Mouse (Mus musculus): ENCODE results near the gene Nelfe. TPM values are rescaled to one million over a fixed set of nuclear protein-coding genes. Genes with fewer than 3 reads are reported as not detected.
"Not testable (repeated sequence)": the region's sequence is repeated elsewhere in the genome, so short reads cannot be mapped to it uniquely, and the experiment has no call there.

Nelfe gene
- polyA plus RNA-seq, 1 experiment from 2014 or later: 114 TPM

GRCm38 (mm10) chr17:34898706-34899052 is 48.5 kb downstream of the Nelfe start:
- ATAC-seq (replicated peaks; ENCODE audit: low FRiP score) (0 out of 2 replicates have a peak, but pooled peaks have one; percentile 4), DNase-seq (ENCODE audit: low spot score) (peak; percentile 66)
- H3K9me3 ChIP-seq (ENCODE audit: control insufficient read depth, low read length): peaks cover 4% of the 10 kb centered on the region; the same call in 1 of the 2 replicates
- peak overlapping the region; percentile 97 for H3K4me2 ChIP-seq
- WGBS: 0% methylated on average over 9 of the region's 47 CpGs
- peaks cover 16% of the 10 kb centered on the region for H3K36me3 ChIP-seq (ENCODE audit: control insufficient read depth, insufficient read depth, low read length)
- H3K27ac ChIP-seq (ENCODE audit: low read depth, low read length): peak overlapping the region; percentile 97
- peak overlapping the region; percentile 96 for H3K4me3 ChIP-seq (ENCODE audit: low read depth, low read length)
- H3K27me3 ChIP-seq (replicated peaks; ENCODE audit: control insufficient read depth, insufficient read depth, low read length): no peaks in the 10 kb centered on the region
- peaks cover 29% of the 10 kb centered on the region for H3K4me1 ChIP-seq (replicated peaks; ENCODE audit: control insufficient read depth, insufficient read depth, low read length)
- H3K9ac ChIP-seq (ENCODE audit: low read depth, low read length): peak overlapping the region; percentile 94

DNA sequence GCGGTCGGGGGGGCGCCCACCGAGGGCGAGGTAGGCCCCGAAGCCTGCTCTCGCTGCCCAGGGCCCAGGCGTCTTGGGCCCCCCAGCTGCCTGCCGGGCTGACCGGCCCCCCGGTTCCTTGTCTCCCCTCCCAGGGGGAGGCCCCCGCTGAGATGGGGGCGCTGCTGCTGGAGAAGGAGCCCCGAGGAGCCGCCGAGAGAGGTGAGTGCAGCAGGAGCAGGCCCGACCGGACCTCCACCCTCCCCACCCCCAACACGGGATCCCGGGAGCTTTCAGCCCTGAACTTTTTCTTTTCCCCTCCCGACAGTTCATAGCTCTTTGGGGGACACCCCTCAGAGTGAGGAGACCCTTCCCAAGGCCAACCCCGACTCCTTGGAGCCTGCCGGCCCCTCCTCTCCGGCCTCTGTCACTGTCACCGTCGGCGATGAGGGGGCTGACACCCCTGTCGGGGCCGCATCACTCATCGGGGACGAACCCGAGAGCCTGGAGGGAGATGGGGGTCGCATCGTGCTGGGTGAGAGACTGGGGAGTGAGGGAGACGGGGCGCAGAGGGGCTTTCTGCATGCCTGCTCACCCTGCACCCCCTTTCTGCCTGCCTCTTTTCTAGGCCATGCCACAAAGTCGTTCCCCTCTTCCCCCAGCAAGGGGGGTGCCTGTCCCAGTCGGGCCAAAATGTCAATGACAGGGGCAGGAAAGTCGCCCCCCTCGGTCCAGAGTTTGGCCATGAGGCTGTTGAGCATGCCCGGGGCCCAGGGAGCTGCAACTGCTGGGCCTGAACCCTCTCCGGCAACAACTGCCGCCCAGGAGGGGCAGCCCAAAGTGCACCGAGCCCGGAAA is 49.1 kb downstream of the Nelfe start:
- no peak for ATAC-seq (replicated peaks; ENCODE audit: low FRiP score)
- peaks cover 27% of the 10 kb centered on the region for H3K4me1 ChIP-seq (replicated peaks; ENCODE audit: control insufficient read depth, insufficient read depth, low read length)

DNA sequence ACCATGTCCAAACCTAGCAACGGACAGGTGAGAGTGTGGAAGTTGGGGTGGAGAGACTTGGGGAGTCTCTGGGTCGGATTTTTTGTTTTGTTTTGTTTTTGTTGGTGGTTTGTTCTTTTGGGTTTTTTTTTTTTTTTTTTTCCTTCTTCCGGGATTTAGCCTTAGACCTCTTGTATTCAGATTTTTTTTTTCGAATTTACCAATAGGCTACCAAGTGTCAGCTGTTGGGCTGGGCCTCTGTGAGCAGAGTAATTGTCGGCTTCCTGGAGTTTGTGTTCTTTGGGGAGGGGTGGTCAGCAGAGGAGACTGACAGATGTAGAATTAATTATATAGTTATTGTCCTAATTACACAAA is 49.7 kb downstream of the Nelfe start:
- no peak for DNase-seq (ENCODE audit: low spot score)
- 4% methylated on average over 5 of the region's 5 CpGs for WGBS
- no peak for ATAC-seq (replicated peaks; ENCODE audit: low FRiP score)
- Histone ChIP-seq H3K36me3 (ENCODE audit: control insufficient read depth, insufficient read depth, low read length) (peaks cover 18% of the 10 kb centered on the region), H3K4me1 (replicated peaks; ENCODE audit: control insufficient read depth, insufficient read depth, low read length) (peaks cover 27% of the 10 kb centered on the region), H3K9me3 (ENCODE audit: control insufficient read depth, low read length) (peaks cover 4% of the 10 kb centered on the region; the same call in 1 of the 2 replicates), H3K27ac (ENCODE audit: low read depth, low read length) (peak overlapping the region; percentile 97), H3K9ac (ENCODE audit: low read depth, low read length) (peak overlapping the region; percentile 94), H3K4me3 (ENCODE audit: low read depth, low read length) (peak overlapping the region; percentile 96), H3K4me2 (peak overlapping the region; percentile 97), H3K27me3 (replicated peaks; ENCODE audit: control insufficient read depth, insufficient read depth, low read length) (no peaks in the 10 kb centered on the region)

More for the DNA sequence above, 49.1 kb downstream of the Nelfe start:
- peak overlapping the region; percentile 94 for H3K9ac ChIP-seq (ENCODE audit: low read depth, low read length)
- 0% methylated on average over 37 of the region's 45 CpGs for WGBS
- H3K4me2 ChIP-seq: peak overlapping the region; percentile 97
- DNase-seq (ENCODE audit: low spot score): peak; percentile 75
- no peaks in the 10 kb centered on the region for H3K27me3 ChIP-seq (replicated peaks; ENCODE audit: control insufficient read depth, insufficient read depth, low read length)
- H3K36me3 ChIP-seq (ENCODE audit: control insufficient read depth, insufficient read depth, low read length): peaks cover 16% of the 10 kb centered on the region
- H3K9me3 ChIP-seq (ENCODE audit: control insufficient read depth, low read length): peaks cover 4% of the 10 kb centered on the region; the same call in 1 of the 2 replicates
- peak overlapping the region; percentile 96 for H3K4me3 ChIP-seq (ENCODE audit: low read depth, low read length)
- H3K27ac ChIP-seq (ENCODE audit: low read depth, low read length): peak overlapping the region; percentile 97

DNA sequence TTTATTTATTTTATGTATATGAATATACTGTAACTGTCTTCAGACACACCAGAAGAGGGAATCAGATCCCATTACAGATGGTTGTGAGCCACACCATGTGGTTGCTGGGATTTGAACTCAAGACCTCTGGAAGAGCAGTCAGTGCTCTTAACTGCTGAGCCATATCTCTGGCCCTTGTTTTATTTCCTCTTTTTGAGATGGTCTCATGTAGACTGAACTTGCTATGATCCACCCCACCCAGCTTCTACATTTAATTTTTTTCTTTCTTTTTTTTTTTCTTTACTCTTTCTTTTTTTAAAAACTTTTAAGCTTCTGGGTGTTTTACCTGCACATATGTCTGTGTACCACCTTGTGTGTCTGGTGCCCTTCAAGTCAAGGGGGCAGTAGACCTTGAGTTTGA is 50.6 kb downstream of the Nelfe start:
- H3K27me3 ChIP-seq (replicated peaks; ENCODE audit: control insufficient read depth, insufficient read depth, low read length); H3K27ac ChIP-seq (ENCODE audit: low read depth, low read length); H3K4me3 ChIP-seq (ENCODE audit: low read depth, low read length); H3K9ac ChIP-seq (ENCODE audit: low read depth, low read length); H3K9me3 ChIP-seq (ENCODE audit: control insufficient read depth, low read length); ATAC-seq (replicated peaks; ENCODE audit: low FRiP score); DNase-seq (ENCODE audit: low spot score); H3K4me2 ChIP-seq: not testable (repeated sequence)
- peaks cover 18% of the 10 kb centered on the region for H3K4me1 ChIP-seq (replicated peaks; ENCODE audit: control insufficient read depth, insufficient read depth, low read length)
- H3K36me3 ChIP-seq (ENCODE audit: control insufficient read depth, insufficient read depth, low read length): peaks cover 25% of the 10 kb centered on the region

- not testable (repeated sequence) for H3K4me1 ChIP-seq (replicated peaks; ENCODE audit: control insufficient read depth, insufficient read depth, low read length); H3K4me3 ChIP-seq (ENCODE audit: low read depth, low read length); H3K27ac ChIP-seq (ENCODE audit: low read depth, low read length); ATAC-seq (replicated peaks; ENCODE audit: low FRiP score); DNase-seq (ENCODE audit: low spot score); H3K9ac ChIP-seq (ENCODE audit: low read depth, low read length); H3K9me3 ChIP-seq (ENCODE audit: control insufficient read depth, low read length); H3K27me3 ChIP-seq (replicated peaks; ENCODE audit: control insufficient read depth, insufficient read depth, low read length); H3K4me2 ChIP-seq
- H3K36me3 ChIP-seq (ENCODE audit: control insufficient read depth, insufficient read depth, low read length): peaks cover 29% of the 10 kb centered on the region
- WGBS: 91% methylated on average over 9 of the region's 10 CpGs
Measured at GRCm38 (mm10) chr17:34901948-34902347, 51.8 kb downstream of the Nelfe start.

- no peak for ATAC-seq (replicated peaks; ENCODE audit: low FRiP score)
- Histone ChIP-seq H3K27ac (ENCODE audit: low read depth, low read length) (no peak overlapping the region), H3K27me3 (replicated peaks; ENCODE audit: control insufficient read depth, insufficient read depth, low read length) (no peaks in the 10 kb centered on the region), H3K9ac (ENCODE audit: low read depth, low read length) (no peak overlapping the region), H3K36me3 (ENCODE audit: control insufficient read depth, insufficient read depth, low read length) (peaks cover 38% of the 10 kb centered on the region), H3K9me3 (ENCODE audit: control insufficient read depth, low read length) (no peaks in the 10 kb centered on the region), H3K4me3 (ENCODE audit: low read depth, low read length) (no peak overlapping the region), H3K4me1 (replicated peaks; ENCODE audit: control insufficient read depth, insufficient read depth, low read length) (peaks cover under 1% of the 10 kb centered on the region; the same call in 1 of the 2 replicates), H3K4me2 (no peak overlapping the region)
- 81% methylated on average over 9 of the region's 9 CpGs for WGBS
- DNase-seq (ENCODE audit: low spot score): no peak
Measured at GRCm38 (mm10) chr17:34902895-34903294, 52.7 kb downstream of the Nelfe start.

Small RNAs within 50 kb of the gene (microRNA-seq; reads per million reads assigned to microRNA genes)
- gene Mir6970 (ENCODE audit: borderline number of aligned reads) (not detected), gene Mir6971 (ENCODE audit: borderline number of aligned reads) (3.5 reads per million, percentile 4 among the genes with 10 or more reads in this experiment), gene Mir6972 (ENCODE audit: borderline number of aligned reads) (not detected)

Other genes with a start within 250 kb of the Nelfe start
- gene Rnf5, start 246.7 kb upstream of the Nelfe start, polyA plus RNA-seq (2014; fragmentation: Nextera tagmentation; extraction: Ambion mirVana): 109 TPM in 2 replicates
- gene Agpat1, start 246.1 kb upstream of the Nelfe start, polyA plus RNA-seq (2014; fragmentation: Nextera tagmentation; extraction: Ambion mirVana): 57.2 and 64.8 TPM in 2 replicates
- gene Egfl8, start 234.4 kb upstream of the Nelfe start, polyA plus RNA-seq (2014; fragmentation: Nextera tagmentation; extraction: Ambion mirVana): 1.2 and 1.6 TPM in 2 replicates
- 23.1 and 25.8 TPM in 2 replicates for gene Ppt2, start 221.9 kb upstream of the Nelfe start, polyA plus RNA-seq (2014; fragmentation: Nextera tagmentation; extraction: Ambion mirVana)
- not detected in 2 replicates for gene Prrt1, start 220.9 kb upstream of the Nelfe start, polyA plus RNA-seq (2014; fragmentation: Nextera tagmentation; extraction: Ambion mirVana)
- gene Fkbpl, start 205.6 kb upstream of the Nelfe start, polyA plus RNA-seq (2014; fragmentation: Nextera tagmentation; extraction: Ambion mirVana): 9.5 and 9.7 TPM in 2 replicates
- gene Atf6b, start 203.2 kb upstream of the Nelfe start, polyA plus RNA-seq (2014; fragmentation: Nextera tagmentation; extraction: Ambion mirVana): 39.9 and 48.5 TPM in 2 replicates
- gene Tnxb, start 179.9 kb upstream of the Nelfe start, polyA plus RNA-seq (2014; fragmentation: Nextera tagmentation; extraction: Ambion mirVana): 0.10 TPM in 1 of 2 replicates, not detected in the other
- 0.13 and 0.23 TPM in 2 replicates for gene C4b, start 106.5 kb upstream of the Nelfe start, polyA plus RNA-seq (2014; fragmentation: Nextera tagmentation; extraction: Ambion mirVana)
- not detected in 2 replicates for gene Cyp21a1, start 45.8 kb upstream of the Nelfe start, polyA plus RNA-seq (2014; fragmentation: Nextera tagmentation; extraction: Ambion mirVana)
- 25.1 and 27.1 TPM in 2 replicates for gene Stk19, start 13.4 kb upstream of the Nelfe start, polyA plus RNA-seq (2014; fragmentation: Nextera tagmentation; extraction: Ambion mirVana)
- gene Dxo, start 13.4 kb upstream of the Nelfe start, polyA plus RNA-seq (2014; fragmentation: Nextera tagmentation; extraction: Ambion mirVana): 55.4 and 56.3 TPM in 2 replicates
- gene Skiv2l, start 181 bp upstream of the Nelfe start, polyA plus RNA-seq (2014; fragmentation: Nextera tagmentation; extraction: Ambion mirVana): 43.7 and 44.8 TPM in 2 replicates
- gene Cfb, start 12.1 kb downstream of the Nelfe start, polyA plus RNA-seq (2014; fragmentation: Nextera tagmentation; extraction: Ambion mirVana): 67.6 and 74.9 TPM in 2 replicates
- 0.45 and 0.86 TPM in 2 replicates for gene Zbtb12, start 29.1 kb downstream of the Nelfe start, polyA plus RNA-seq (2014; fragmentation: Nextera tagmentation; extraction: Ambion mirVana)
- gene Gm20547, start 31.7 kb downstream of the Nelfe start, polyA plus RNA-seq (2014; fragmentation: Nextera tagmentation; extraction: Ambion mirVana): 0.09 TPM in 1 of 2 replicates, not detected in the other
- 8.1 and 9.0 TPM in 2 replicates for gene C2, start 47.9 kb downstream of the Nelfe start, polyA plus RNA-seq (2014; fragmentation: Nextera tagmentation; extraction: Ambion mirVana)
- gene Ehmt2, start 48.1 kb downstream of the Nelfe start, polyA plus RNA-seq (2014; fragmentation: Nextera tagmentation; extraction: Ambion mirVana): 43.6 and 50.9 TPM in 2 replicates
- gene Slc44a4, start 64.1 kb downstream of the Nelfe start, polyA plus RNA-seq (2014; fragmentation: Nextera tagmentation; extraction: Ambion mirVana): 0.97 and 1.3 TPM in 2 replicates
- 24.4 and 26.4 TPM in 2 replicates for gene Neu1, start 80.9 kb downstream of the Nelfe start, polyA plus RNA-seq (2014; fragmentation: Nextera tagmentation; extraction: Ambion mirVana)
- gene Hspa1b, start 108.8 kb downstream of the Nelfe start, polyA plus RNA-seq (2014; fragmentation: Nextera tagmentation; extraction: Ambion mirVana): 0.14 and 0.41 TPM in 2 replicates
- gene Gm20481, start 119.5 kb downstream of the Nelfe start, polyA plus RNA-seq (2014; fragmentation: Nextera tagmentation; extraction: Ambion mirVana): not detected in 2 replicates
- 4.7 and 5.7 TPM in 2 replicates for gene Hspa1a, start 121.8 kb downstream of the Nelfe start, polyA plus RNA-seq (2014; fragmentation: Nextera tagmentation; extraction: Ambion mirVana)
- gene Hspa1l, start 122.3 kb downstream of the Nelfe start, polyA plus RNA-seq (2014; fragmentation: Nextera tagmentation; extraction: Ambion mirVana): 0.66 and 1.5 TPM in 2 replicates
- gene Lsm2, start 131.5 kb downstream of the Nelfe start, polyA plus RNA-seq (2014; fragmentation: Nextera tagmentation; extraction: Ambion mirVana): 304 and 315 TPM in 2 replicates
- 234 and 245 TPM in 2 replicates for gene Vars, start 150.6 kb downstream of the Nelfe start, polyA plus RNA-seq (2014; fragmentation: Nextera tagmentation; extraction: Ambion mirVana)
- 0.16 TPM in 2 replicates for gene Vwa7, start 166.2 kb downstream of the Nelfe start, polyA plus RNA-seq (2014; fragmentation: Nextera tagmentation; extraction: Ambion mirVana)
- gene Sapcd1, start 177.6 kb downstream of the Nelfe start, polyA plus RNA-seq (2014; fragmentation: Nextera tagmentation; extraction: Ambion mirVana): 6.9 and 8.5 TPM in 2 replicates
- 3.8 and 4.7 TPM in 2 replicates for gene Msh5, start 196.4 kb downstream of the Nelfe start, polyA plus RNA-seq (2014; fragmentation: Nextera tagmentation; extraction: Ambion mirVana)
- 118 and 134 TPM in 2 replicates for gene Clic1, start 199.6 kb downstream of the Nelfe start, polyA plus RNA-seq (2014; fragmentation: Nextera tagmentation; extraction: Ambion mirVana)
- 124 and 132 TPM in 2 replicates for gene Ddah2, start 208.6 kb downstream of the Nelfe start, polyA plus RNA-seq (2014; fragmentation: Nextera tagmentation; extraction: Ambion mirVana)
- 0.34 and 1.8 TPM in 2 replicates for gene Ly6g6c, start 215.0 kb downstream of the Nelfe start, polyA plus RNA-seq (2014; fragmentation: Nextera tagmentation; extraction: Ambion mirVana)
- gene Mpig6b, start 215.8 kb downstream of the Nelfe start, polyA plus RNA-seq (2014; fragmentation: Nextera tagmentation; extraction: Ambion mirVana): 8.4 and 11.2 TPM in 2 replicates
- gene Ly6g6e, start 226.5 kb downstream of the Nelfe start, polyA plus RNA-seq (2014; fragmentation: Nextera tagmentation; extraction: Ambion mirVana): 0.57 TPM in 1 of 2 replicates, not detected in the other
- 0.44 and 0.78 TPM in 2 replicates for gene Ly6g6d, start 227.7 kb downstream of the Nelfe start, polyA plus RNA-seq (2014; fragmentation: Nextera tagmentation; extraction: Ambion mirVana)
- 12.8 and 13.5 TPM in 2 replicates for gene Ly6g6f, start 235.2 kb downstream of the Nelfe start, polyA plus RNA-seq (2014; fragmentation: Nextera tagmentation; extraction: Ambion mirVana)
- gene Abhd16a, start 238.9 kb downstream of the Nelfe start, polyA plus RNA-seq (2014; fragmentation: Nextera tagmentation; extraction: Ambion mirVana): 71.6 and 79.8 TPM in 2 replicates